Mouse (Mus musculus) bone marrow, adult 2 months (tissue): ENCODE measurements around the gene Hist2h4.
"Not testable (repeated sequence)": the region's sequence is repeated elsewhere in the genome, so short reads cannot be mapped to it uniquely, and the experiment has no call there.

Experiments used
- CTCF ChIP-seq: fragments of 200-500 bp; IDR thresholded peaks from 2 replicates; pipeline ENCODE4 v1.5.1; 2011; ENCODE audit warnings: low read length, control low read depth; ENCODE audit not compliant: control insufficient read depth, insufficient read depth
- POLR2A ChIP-seq: fragments of 200-500 bp; IDR thresholded peaks from 2 replicates; pipeline ENCODE4 v1.6.1; 2011; ENCODE audit warnings: low read depth, mild to moderate bottlenecking, control low read depth, low read length, borderline replicate concordance; ENCODE audit not compliant: control insufficient read depth

- peak; percentile 48; the same call in 1 of the 2 replicates for TF ChIP-seq POLR2A
- TF ChIP-seq CTCF: not testable (repeated sequence)
Measured at GRCm38 (mm10) chr3:96246018-96246417, 17.1 kb downstream of the Hist2h4 start.
